Mouse (Mus musculus) intestine, embryonic 16.5 days (tissue): ENCODE data around the gene Endog. TPM values are rescaled to one million over a fixed set of nuclear protein-coding genes. Genes with fewer than 3 reads are reported as not detected.
"Not testable (repeated sequence)": the region's sequence is repeated elsewhere in the genome, so short reads cannot be mapped to it uniquely, and the experiment has no call there.

Experiments used
- ATAC-seq: fragments of 200-750 bp; cut with Nextera tagmentation; 2 replicates; pipeline ENCODE4 v1.8.0; 2017; ENCODE audit warnings: moderate TSS enrichment, moderate library complexity
- H3K27ac ChIP-seq: fragments of 300-500 bp; sonication (generic); 2 replicates; pipeline ENCODE4 v1.5.1; 2014; ENCODE audit warnings: mild to moderate bottlenecking, low read length
- H3K27me3 ChIP-seq: fragments of 300-500 bp; sonication (generic); replicated peaks from 2 replicates; pipeline ENCODE4 v1.6.1; 2014; ENCODE audit warnings: low read length, control low read depth, mixed read lengths; ENCODE audit not compliant: control insufficient read depth, insufficient read depth
- H3K36me3 ChIP-seq: fragments of 300-500 bp; sonication (generic); 2 replicates; pipeline ENCODE4 v1.6.1; 2014; ENCODE audit warnings: low read length, control low read depth; ENCODE audit not compliant: control insufficient read depth, insufficient read depth
- H3K4me1 ChIP-seq: fragments of 300-500 bp; sonication (generic); 2 replicates; pipeline ENCODE4 v1.6.1; 2014; ENCODE audit warnings: low read length, control low read depth, mixed read lengths; ENCODE audit not compliant: control insufficient read depth, insufficient read depth
- H3K4me2 ChIP-seq: fragments of 300-500 bp; sonication (generic); 2 replicates; pipeline ENCODE4 v1.6.1; 2014; ENCODE audit warnings: low read depth, low read length, control low read depth
- H3K4me3 ChIP-seq: fragments of 300-500 bp; sonication (generic); 2 replicates; pipeline ENCODE4 v1.5.1; 2014; ENCODE audit warnings: mild to moderate bottlenecking, low read length
- H3K9ac ChIP-seq: fragments of 300-500 bp; sonication (generic); 2 replicates; pipeline ENCODE4 v1.6.1; 2014; ENCODE audit warnings: low read depth, low read length
- H3K9me3 ChIP-seq: fragments of 300-500 bp; sonication (generic); 2 replicates; pipeline ENCODE4 v1.6.1; 2016; ENCODE audit warnings: low read length, control low read depth; ENCODE audit not compliant: control insufficient read depth
- WGBS: fragments of 180-500 bp; shearing (Covaris S2); extraction: QIAGEN DNeasy Blood & Tissue Kit; methylation state at CpG from one replicate; pipeline ENCODE4 v1.1.7; 2014; 5-methylcytosine and 5-hydroxymethylcytosine counted together
- polyA plus RNA-seq: library from polyadenylated mRNA; unstranded; fragments of >200 nt; fragmentation: Nextera tagmentation; extraction: Ambion mirVana; gene quantifications from 2 replicates; pipeline ENCODE4 v1.2.1, GENCODE M21; 2015

The Endog gene
- polyA plus RNA-seq, 1 experiment from 2014 or later = 42.5 TPM

- ATAC-seq = not testable (repeated sequence)
- 83% methylated on average over 7 of the region's 10 CpGs for WGBS
These were observed 11.4 kb upstream of the Endog start for GRCm38 (mm10) chr2:30159871-30160270.

GRCm38 (mm10) chr2:30161809-30162208 lies 9.5 kb upstream of the Endog start:
- H3K4me1 ChIP-seq = no peaks in the 10 kb centered on the region
- H3K4me3 ChIP-seq = no peak overlapping the region
- no peak for ATAC-seq
- H3K9me3 ChIP-seq = peaks cover 5% of the 10 kb centered on the region
- H3K36me3 ChIP-seq = no peaks in the 10 kb centered on the region
- H3K9ac ChIP-seq = no peak overlapping the region
- no peak overlapping the region for H3K27ac ChIP-seq
- no peaks in the 10 kb centered on the region for H3K27me3 ChIP-seq
- H3K4me2 ChIP-seq = no peak overlapping the region

More at GRCm38 (mm10) chr2:30159871-30160270, 11.4 kb upstream of the Endog start:
- not testable (repeated sequence) for H3K9me3 ChIP-seq, H3K36me3 ChIP-seq, H3K27me3 ChIP-seq, H3K4me2 ChIP-seq, H3K4me3 ChIP-seq, H3K9ac ChIP-seq, H3K4me1 ChIP-seq, H3K27ac ChIP-seq

- Histone ChIP-seq H3K4me3 (no peak overlapping the region), H3K9ac (no peak overlapping the region), H3K4me1 (no peaks in the 10 kb centered on the region), H3K9me3 (peaks cover 9% of the 10 kb centered on the region), H3K36me3 (no peaks in the 10 kb centered on the region), H3K27ac (no peak overlapping the region), H3K4me2 (no peak overlapping the region), H3K27me3 (no peaks in the 10 kb centered on the region)
- no peak for ATAC-seq
- WGBS = 54% methylated on average over 9 of the region's 9 CpGs
These were observed 6.9 kb upstream of the Endog start for GRCm38 (mm10) chr2:30164340-30164932.

- no peak for ATAC-seq
- H3K4me1 ChIP-seq = no peaks in the 10 kb centered on the region
- H3K9me3 ChIP-seq = peaks cover 9% of the 10 kb centered on the region
- H3K27ac ChIP-seq = no peak overlapping the region
- no peak overlapping the region for H3K4me3 ChIP-seq
- H3K4me2 ChIP-seq = no peak overlapping the region
- no peaks in the 10 kb centered on the region for H3K27me3 ChIP-seq
- no peak overlapping the region for H3K9ac ChIP-seq
- H3K36me3 ChIP-seq = no peaks in the 10 kb centered on the region
- WGBS = 62% methylated on average over 4 of the region's 4 CpGs
These were observed 4.6 kb upstream of the Endog start for GRCm38 (mm10) chr2:30166677-30167076.

GRCm38 (mm10) chr2:30171997-30172382 lies 697 bp downstream of the Endog start:
- 1% methylated on average over 19 of the region's 19 CpGs for WGBS
- peak overlapping the region; percentile 78 for H3K9ac ChIP-seq
- H3K4me2 ChIP-seq = peak overlapping the region; percentile 95
- H3K4me3 ChIP-seq = peak overlapping the region; percentile 67
- H3K4me1 ChIP-seq = peaks cover 10% of the 10 kb centered on the region
- no peaks in the 10 kb centered on the region for H3K27me3 ChIP-seq
- H3K27ac ChIP-seq = peak overlapping the region; percentile 91
- peak; percentile 34 for ATAC-seq
- H3K36me3 ChIP-seq = peaks cover 24% of the 10 kb centered on the region
- H3K9me3 ChIP-seq = peaks cover 6% of the 10 kb centered on the region; the same call in 1 of the 2 replicates

- no peak overlapping the region for H3K4me2 ChIP-seq
- ATAC-seq = no peak
- 94% methylated on average over 20 of the region's 20 CpGs for WGBS
- H3K9me3 ChIP-seq = 0 out of 2 replicates have a peak, but pooled peaks cover 5% of the 10 kb centered on the region
- peaks cover 28% of the 10 kb centered on the region for H3K36me3 ChIP-seq
- H3K27ac ChIP-seq = no peak overlapping the region
- H3K27me3 ChIP-seq = no peaks in the 10 kb centered on the region
- H3K4me1 ChIP-seq = peaks cover 18% of the 10 kb centered on the region
- H3K9ac ChIP-seq = no peak overlapping the region
- H3K4me3 ChIP-seq = no peak overlapping the region
These were observed 2.4 kb downstream of the Endog start for GRCm38 (mm10) chr2:30173541-30174240.

GRCm38 (mm10) chr2:30175897-30176296 lies 4.6 kb downstream of the Endog start:
- H3K9me3 ChIP-seq = 0 out of 2 replicates have a peak, but pooled peaks cover 5% of the 10 kb centered on the region
- ATAC-seq = no peak
- H3K36me3 ChIP-seq = peaks cover 28% of the 10 kb centered on the region
- H3K4me3 ChIP-seq = no peak overlapping the region
- peaks cover 18% of the 10 kb centered on the region for H3K4me1 ChIP-seq
- H3K4me2 ChIP-seq = no peak overlapping the region
- no peak overlapping the region for H3K27ac ChIP-seq
- no peak overlapping the region for H3K9ac ChIP-seq
- H3K27me3 ChIP-seq = no peaks in the 10 kb centered on the region
- WGBS = 88% methylated on average over 8 of the region's 8 CpGs

GRCm38 (mm10) chr2:30176561-30176960 lies 5.3 kb downstream of the Endog start:
- WGBS = 98% methylated on average over 2 of the region's 2 CpGs
- peaks cover 28% of the 10 kb centered on the region for H3K36me3 ChIP-seq
- no peak overlapping the region for H3K4me3 ChIP-seq
- peaks cover 18% of the 10 kb centered on the region for H3K4me1 ChIP-seq
- 0 out of 2 replicates have a peak, but pooled peaks cover 5% of the 10 kb centered on the region for H3K9me3 ChIP-seq
- H3K9ac ChIP-seq = no peak overlapping the region
- no peaks in the 10 kb centered on the region for H3K27me3 ChIP-seq
- ATAC-seq = no peak
- no peak overlapping the region for H3K4me2 ChIP-seq
- no peak overlapping the region for H3K27ac ChIP-seq

- 0 out of 2 replicates have a peak, but pooled peaks cover 5% of the 10 kb centered on the region for H3K9me3 ChIP-seq
- H3K4me3 ChIP-seq = peak within 1 kb of the TSS; percentile 61
- peaks cover 28% of the 10 kb centered on the region for H3K36me3 ChIP-seq
- WGBS = 2% methylated on average over 54 of the region's 54 CpGs
- peak within 1 kb of the TSS; percentile 74 for H3K9ac ChIP-seq
- peak; percentile 98 for ATAC-seq
- peak within 1 kb of the TSS; percentile 84 for H3K4me2 ChIP-seq
- 0 out of 2 replicates have a peak within 1 kb of the TSS, but pooled peaks have one; percentile 1 for H3K27ac ChIP-seq
- H3K27me3 ChIP-seq = no peaks in the 10 kb centered on the region
- peaks cover 10% of the 10 kb centered on the region for H3K4me1 ChIP-seq
These were observed 6.7 kb downstream of the Endog start, which contains the start of gene Spout1 for GRCm38 (mm10) chr2:30177700-30178675. Gene Spout1, minus strand, starts transcription at chr2:30178459.
